Mouse (Mus musculus) natural killer cell, adult 2 months (primary cell): ENCODE data around the gene Ranbp10.

Source experiments
- DNase-seq, 2 experiments: peaks; one replicate each; pipeline ENCODE4 v3.0.0; 2022; ENCODE audit warnings: low spot score in 2 of 2

Ranbp10 gene

GRCm38 (mm10) chr8:105826861-105827848 is at the start of gene Ranbp10, which contains the start of gene Tsnaxip1:
Gene Ranbp10 (minus strand): TSS chr8:105827350.
Gene Tsnaxip1 (plus strand): TSS chr8:105827731.
- peak; percentile 96 for DNase-seq

GRCm38 (mm10) chr8:105874301-105874700 is 47.2 kb upstream of the Ranbp10 start:
- DNase-seq, result no peak

GRCm38 (mm10) chr8:105866364-105867029 is 39.3 kb upstream of the Ranbp10 start:
- no peak for DNase-seq

- no peak for DNase-seq
These were observed 34.8 kb upstream of the Ranbp10 start for GRCm38 (mm10) chr8:105861951-105862350.

GRCm38 (mm10) chr8:105860143-105860981 is 33.2 kb upstream of the Ranbp10 start, which contains the start of gene Nutf2:
Gene Nutf2 (plus strand): TSS chr8:105860580.
- peak; percentile 86 to 89 for DNase-seq

- DNase-seq, result no peak
These were observed 32.2 kb upstream of the Ranbp10 start for GRCm38 (mm10) chr8:105859314-105859713.

GRCm38 (mm10) chr8:105858495-105858894 is 31.3 kb upstream of the Ranbp10 start:
- no peak for DNase-seq

GRCm38 (mm10) chr8:105856168-105856835 is 29.2 kb upstream of the Ranbp10 start:
- DNase-seq, result no peak

GRCm38 (mm10) chr8:105855248-105856167 is 28.4 kb upstream of the Ranbp10 start:
- DNase-seq, result peak; percentile 14 to 22

- DNase-seq, result peak; percentile 90 to 92
These were observed 27.6 kb upstream of the Ranbp10 start, which contains the start of gene Thap11 for GRCm38 (mm10) chr8:105854715-105855216. Gene Thap11 (plus strand): TSS chr8:105855132.

- DNase-seq, result no peak
These were observed 27.2 kb upstream of the Ranbp10 start for GRCm38 (mm10) chr8:105854303-105854702.

GRCm38 (mm10) chr8:105853178-105853577 is 26.0 kb upstream of the Ranbp10 start, which contains the start of gene Cenpt:
Gene Cenpt (minus strand): TSS chr8:105853278.
- DNase-seq, result no peak

- no peak for DNase-seq
These were observed 25.1 kb upstream of the Ranbp10 start for GRCm38 (mm10) chr8:105852146-105852729.

GRCm38 (mm10) chr8:105851651-105852143 is 24.5 kb upstream of the Ranbp10 start:
- peak; percentile 81 to 86 for DNase-seq

GRCm38 (mm10) chr8:105850611-105851010 is 23.5 kb upstream of the Ranbp10 start:
- no peak for DNase-seq

- DNase-seq, result no peak
These were observed 22.9 kb upstream of the Ranbp10 start for GRCm38 (mm10) chr8:105850014-105850413.

GRCm38 (mm10) chr8:105846678-105847077 is 19.5 kb upstream of the Ranbp10 start:
- no peak for DNase-seq

- no peak for DNase-seq
These were observed 12.1 kb upstream of the Ranbp10 start for GRCm38 (mm10) chr8:105839209-105839608.

GRCm38 (mm10) chr8:105836991-105837390 is 9.8 kb upstream of the Ranbp10 start:
- peak in 1 of 2 experiments; percentile 21 for DNase-seq
